Mouse (Mus musculus) lung, adult 2 months (tissue): ENCODE measurements around the gene Plxna4. TPM values are rescaled to one million over a fixed set of nuclear protein-coding genes. Genes with fewer than 3 reads are reported as not detected.

Experiments used
- DNase-seq: peaks from one replicate; pipeline ENCODE4 v3.0.0; 2022
- H3K4me1 ChIP-seq: fragments of 200-500 bp; 2 replicates; pipeline ENCODE4 v1.6.1; 2011; ENCODE audit warnings: low read length; ENCODE audit not compliant: control insufficient read depth, insufficient read depth
- H3K4me3 ChIP-seq: fragments of 200-500 bp; replicated peaks from 2 replicates; pipeline ENCODE3; 2011; ENCODE audit warnings: low read depth, mild to moderate bottlenecking, control low read depth, low read length; ENCODE audit errors: extremely low read depth
- CTCF ChIP-seq: fragments of 200-500 bp; IDR thresholded peaks from 2 replicates; pipeline ENCODE4 v1.5.1; 2011; ENCODE audit warnings: mild to moderate bottlenecking, low read length, control low read depth; ENCODE audit not compliant: insufficient read depth
- POLR2A ChIP-seq: fragments of 200-500 bp; IDR thresholded peaks from 2 replicates; pipeline ENCODE4 v1.6.1; 2011; ENCODE audit warnings: low read depth, mild to moderate bottlenecking, control low read depth, low read length, borderline replicate concordance; ENCODE audit errors: extremely low read depth
- WGBS: fragments of 180-500 bp; shearing (Covaris S2); methylation state at CpG from one replicate; pipeline ENCODE4 v1.1.7; 2018; 5-methylcytosine and 5-hydroxymethylcytosine counted together
- polyA plus RNA-seq: library from polyadenylated mRNA; depleted of rRNA; stranded (reverse); fragments of >200 nt; gene quantifications from 2 replicates; pipeline ENCODE4 v1.2.3, GENCODE M21; 2012

The Plxna4 gene
- polyA plus RNA-seq, 1 experiment = 7.4 TPM

- H3K4me1 ChIP-seq = peaks cover 7% of the 10 kb centered on the region
- no peak for TF ChIP-seq CTCF
- no peak for TF ChIP-seq POLR2A
- DNase-seq = no peak
- no peak overlapping the region for H3K4me3 ChIP-seq
- WGBS = 64% methylated on average over 4 of the region's 4 CpGs
These were observed 105.5 kb downstream of the Plxna4 start for GRCm38 (mm10) chr6:32482469-32482868.

GRCm38 (mm10) chr6:32480741-32481140 is 107.3 kb downstream of the Plxna4 start:
- WGBS = 57% methylated on average over 1 of the region's 1 CpGs
- no peak overlapping the region for H3K4me3 ChIP-seq
- H3K4me1 ChIP-seq = peaks cover 7% of the 10 kb centered on the region
- TF ChIP-seq CTCF (no peak), POLR2A (no peak)
- no peak for DNase-seq

GRCm38 (mm10) chr6:32479765-32480164 is 108.2 kb downstream of the Plxna4 start:
- TF ChIP-seq CTCF (no peak), POLR2A (no peak)
- 59% methylated on average over 2 of the region's 2 CpGs for WGBS

GRCm38 (mm10) chr6:32479193-32479758 is 108.7 kb downstream of the Plxna4 start:
- peak; percentile 69 for DNase-seq
- WGBS = 16% methylated on average over 2 of the region's 2 CpGs
- H3K4me1 ChIP-seq = peaks cover 7% of the 10 kb centered on the region
- H3K4me3 ChIP-seq = no peak overlapping the region
- TF ChIP-seq CTCF (peak; percentile 79), POLR2A (0 out of 2 replicates have a peak, but pooled peaks have one; percentile 1)

More at GRCm38 (mm10) chr6:32479765-32480164, 108.2 kb downstream of the Plxna4 start:
- DNase-seq = no peak
- Histone ChIP-seq H3K4me3 (no peak overlapping the region), H3K4me1 (peaks cover 7% of the 10 kb centered on the region)

- DNase-seq = no peak
- 78% methylated on average over 4 of the region's 4 CpGs for WGBS
- Histone ChIP-seq H3K4me1 (peaks cover 7% of the 10 kb centered on the region), H3K4me3 (no peak overlapping the region)
- TF ChIP-seq POLR2A = no peak
- TF ChIP-seq CTCF = no peak
These were observed 112.0 kb downstream of the Plxna4 start for GRCm38 (mm10) chr6:32475958-32476357.

GRCm38 (mm10) chr6:32472062-32472461 is 115.9 kb downstream of the Plxna4 start:
- Histone ChIP-seq H3K4me1 (no peaks in the 10 kb centered on the region), H3K4me3 (no peak overlapping the region)
- TF ChIP-seq POLR2A = no peak
- no peak for TF ChIP-seq CTCF
- no peak for DNase-seq
- WGBS = 65% methylated on average over 5 of the region's 5 CpGs

GRCm38 (mm10) chr6:32471639-32472038 is 116.4 kb downstream of the Plxna4 start:
- DNase-seq = no peak
- Histone ChIP-seq H3K4me1 (no peaks in the 10 kb centered on the region), H3K4me3 (no peak overlapping the region)
- TF ChIP-seq POLR2A (no peak), CTCF (no peak)
- 82% methylated on average over 3 of the region's 3 CpGs for WGBS

GRCm38 (mm10) chr6:32469196-32469595 is 118.8 kb downstream of the Plxna4 start:
- Histone ChIP-seq H3K4me3 (no peak overlapping the region), H3K4me1 (no peaks in the 10 kb centered on the region)
- TF ChIP-seq CTCF (no peak), POLR2A (no peak)
- no peak for DNase-seq
- WGBS = 64% methylated on average over 5 of the region's 5 CpGs

GRCm38 (mm10) chr6:32465129-32465528 is 122.9 kb downstream of the Plxna4 start:
- H3K4me3 ChIP-seq = no peak overlapping the region
- 62% methylated on average over 8 of the region's 8 CpGs for WGBS
- no peak for DNase-seq
- no peak for TF ChIP-seq POLR2A
- TF ChIP-seq CTCF = no peak
- H3K4me1 ChIP-seq = no peaks in the 10 kb centered on the region

GRCm38 (mm10) chr6:32464637-32465036 is 123.4 kb downstream of the Plxna4 start:
- Histone ChIP-seq H3K4me1 (no peaks in the 10 kb centered on the region), H3K4me3 (no peak overlapping the region)
- DNase-seq = no peak
- WGBS = 41% methylated on average over 8 of the region's 8 CpGs
- TF ChIP-seq POLR2A (no peak), CTCF (no peak)
